11 mouse cellular contexts compared by ENCODE assay signal in the genomic region with DNA sequence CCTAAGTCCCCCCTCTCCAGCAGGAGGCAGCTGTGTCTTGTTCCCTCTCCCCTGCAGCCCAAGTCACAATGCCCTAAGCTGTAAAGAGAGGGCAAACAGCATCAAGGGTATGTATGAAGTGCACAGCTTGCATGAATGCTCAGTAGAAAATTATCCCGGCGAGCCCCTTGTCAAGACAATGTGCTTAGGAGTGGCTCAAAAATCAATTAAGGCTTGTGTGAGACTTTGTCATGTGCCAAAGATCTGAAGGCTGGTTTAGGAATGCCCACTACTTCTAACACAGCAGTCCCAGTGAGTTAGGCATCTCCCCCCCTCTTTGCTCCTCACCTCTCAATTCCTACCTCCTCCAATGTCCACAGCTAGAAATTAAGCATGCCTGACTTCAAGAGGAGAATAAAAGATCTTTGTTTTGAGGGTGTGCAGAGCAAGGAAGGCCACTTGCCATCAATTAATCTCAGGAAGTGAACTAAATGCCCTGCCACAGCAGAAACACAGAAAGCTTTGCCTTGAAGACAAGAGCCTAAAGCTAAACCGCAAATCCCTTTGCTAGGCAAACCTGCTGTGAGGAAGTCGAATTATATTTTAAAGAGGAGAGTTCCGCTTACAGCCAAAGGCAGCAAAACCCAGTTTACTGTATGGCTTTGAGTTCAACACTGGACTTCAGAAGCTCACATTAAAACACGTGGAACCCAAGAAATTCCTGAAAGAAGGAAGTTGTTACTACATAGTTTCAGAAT.
DNase-seq lines count a peak whose midpoint lies in the region; ATAC-seq lines count a peak whose summit lies in the region.
"Had no signal": no experiment of that assay in that cellular context is flagged by ENCODE, and none has a peak within 500 bp of the region (broad histone marks: within the 10 kb centered on the region; RNA-seq: fewer than 3 reads in every experiment).

No protein-coding gene starts in this region.

- no peaks in the 10 kb centered on the region for H3K36me3 ChIP-seq in hindbrain, embryonic 11.5 days (ENCODE audit: control insufficient read depth, insufficient read depth, low read length)
- H3K36me3 ChIP-seq in midbrain, embryonic 11.5 days (ENCODE audit: control insufficient read depth, insufficient read depth, low read length) = no peaks in the 10 kb centered on the region

- WGBS in hindbrain, embryonic 11.5 days = 23% methylated on average over 6 of the region's 6 CpGs
- WGBS in midbrain, embryonic 11.5 days = 25% methylated on average over 6 of the region's 6 CpGs

- DNase-seq in embryo, embryonic 10 days (ENCODE audit: low spot score) = peak; percentile 55
- DNase-seq in embryo, embryonic 9.5 days (ENCODE audit: extremely low spot score) = peak; percentile 46
- DNase-seq in hindbrain, embryonic 11.5 days (ENCODE audit: low spot score) = peak; percentile 47
- peak; percentile 88 for DNase-seq in midbrain, embryonic 11.5 days (ENCODE audit: low spot score, missing footprints)
- DNase-seq in frontal cortex, postnatal 25 days (ENCODE audit: low spot score in 2 of 2) = no peak
- DNase-seq in kidney, postnatal 14 days = no peak
- DNase-seq in spleen, adult 18-20 months = no peak
- DNase-seq: left cerebral cortex, postnatal 4 days; thymus, postnatal 25 days had no signal

- H3K27me3 ChIP-seq in hindbrain, embryonic 11.5 days (ENCODE audit: control insufficient read depth, insufficient read depth, low read length) = no peaks in the 10 kb centered on the region; the same call in 1 of the 2 replicates
- H3K27me3 ChIP-seq in midbrain, embryonic 11.5 days (ENCODE audit: control insufficient read depth, insufficient read depth, low read length) = no peaks in the 10 kb centered on the region; the same call in 1 of the 2 replicates

- H3K4me3 ChIP-seq in hindbrain, embryonic 11.5 days (ENCODE audit: low read depth, low read length) = no peak overlapping the region
- no peak overlapping the region for H3K4me3 ChIP-seq in midbrain, embryonic 11.5 days (ENCODE audit: low read depth, low read length)
- H3K4me3 ChIP-seq: layer of hippocampus, adult 2 months had no signal

- peak; percentile 85 for ATAC-seq in hindbrain, embryonic 11.5 days (ENCODE audit: low FRiP score)
- peak; percentile 94 for ATAC-seq in midbrain, embryonic 11.5 days (ENCODE audit: low FRiP score)
- no peak for ATAC-seq in activated CD4-positive, CD25-positive, alpha-beta regulatory T cell, adult 4 months

- H3K9me3 ChIP-seq in hindbrain, embryonic 11.5 days (ENCODE audit: control insufficient read depth, low read length) = no peaks in the 10 kb centered on the region
- no peaks in the 10 kb centered on the region for H3K9me3 ChIP-seq in midbrain, embryonic 11.5 days (ENCODE audit: control insufficient read depth, low read length)

- no peak overlapping the region for H3K9ac ChIP-seq in hindbrain, embryonic 11.5 days (ENCODE audit: low read depth, low read length)
- H3K9ac ChIP-seq in midbrain, embryonic 11.5 days (ENCODE audit: low read length) = no peak overlapping the region

- H3K4me1 ChIP-seq in hindbrain, embryonic 11.5 days (replicated peaks; ENCODE audit: control insufficient read depth, insufficient read depth, low read length) = 0 out of 2 replicates have a peak, but pooled peaks cover 3% of the 10 kb centered on the region
- peaks cover 12% of the 10 kb centered on the region for H3K4me1 ChIP-seq in midbrain, embryonic 11.5 days (ENCODE audit: control insufficient read depth, insufficient read depth, low read length)

- no peak overlapping the region for H3K27ac ChIP-seq in hindbrain, embryonic 11.5 days (ENCODE audit: low read depth, low read length)
- H3K27ac ChIP-seq in midbrain, embryonic 11.5 days (ENCODE audit: low read depth, low read length) = no peak overlapping the region
- H3K27ac ChIP-seq: layer of hippocampus, adult 2 months had no signal

- H3K4me2 ChIP-seq in hindbrain, embryonic 11.5 days (replicated peaks; ENCODE audit: low read depth, low read length) = no peak overlapping the region
- no peak overlapping the region for H3K4me2 ChIP-seq in midbrain, embryonic 11.5 days

Comparison
In these comparisons a context has a peak if more than half of its experiments do, and no peak if none do; other contexts are left out.
1. DNase-seq: peak in embryo, embryonic 10 days (single experiment), embryo, embryonic 9.5 days (single experiment), hindbrain, embryonic 11.5 days (single experiment) and midbrain, embryonic 11.5 days (single experiment); none in frontal cortex, postnatal 25 days (0 of 2), kidney, postnatal 14 days (single experiment) and spleen, adult 18-20 months (0 of 2).